Mouse (Mus musculus) bone marrow, adult 2 months (tissue): ENCODE data around the gene 4930535I16Rik.

ENCODE experiments used
- CTCF ChIP-seq: fragments of 200-500 bp; IDR thresholded peaks from 2 replicates; pipeline ENCODE4 v1.5.1; 2011; ENCODE audit warnings: low read length, control low read depth; ENCODE audit not compliant: control insufficient read depth, insufficient read depth
- POLR2A ChIP-seq: fragments of 200-500 bp; IDR thresholded peaks from 2 replicates; pipeline ENCODE4 v1.6.1; 2011; ENCODE audit warnings: low read depth, mild to moderate bottlenecking, control low read depth, low read length, borderline replicate concordance; ENCODE audit not compliant: control insufficient read depth

- TF ChIP-seq CTCF, result no peak
- no peak; the same call in 1 of the 2 replicates for TF ChIP-seq POLR2A
These were observed 13.3 kb downstream of the 4930535I16Rik start, which contains the start of gene Mycbp for GRCm38 (mm10) chr4:123904333-123905125.
